Mouse (Mus musculus) midbrain, embryonic 11.5 days (tissue): ENCODE results near the gene Ndufv2. TPM values are rescaled to one million over a fixed set of nuclear protein-coding genes. Genes with fewer than 3 reads are reported as not detected.
A peak's percentile ranks its signal among the peaks of the same experiment; 100 is the strongest.

ENCODE experiments used
- ATAC-seq: fragments of 200-750 bp; cut with Nextera tagmentation; 2 replicates; pipeline ENCODE4 v1.8.0; 2017; ENCODE audit warnings: moderate TSS enrichment, moderate library complexity; ENCODE audit not compliant: low FRiP score
- DNase-seq: peaks from one replicate; pipeline ENCODE4 v3.0.0; 2015; ENCODE audit warnings: low spot score; ENCODE audit errors: missing footprints
- H3K27ac ChIP-seq: fragments of 300-500 bp; sonication (generic); 2 replicates; pipeline ENCODE4 v1.5.1; 2014; ENCODE audit warnings: low read depth, low read length
- H3K27me3 ChIP-seq: fragments of 300-500 bp; sonication (generic); 2 replicates; pipeline ENCODE4 v1.6.1; 2014; ENCODE audit warnings: mild to moderate bottlenecking, low read length, moderate library complexity, mixed read lengths; ENCODE audit not compliant: control insufficient read depth, insufficient read depth
- H3K36me3 ChIP-seq: fragments of 300-500 bp; sonication (generic); 2 replicates; pipeline ENCODE4 v1.6.1; 2014; ENCODE audit warnings: mild to moderate bottlenecking, low read length, moderate library complexity, mixed read lengths; ENCODE audit not compliant: control insufficient read depth, insufficient read depth
- H3K4me1 ChIP-seq: fragments of 300-500 bp; sonication (generic); 2 replicates; pipeline ENCODE4 v1.6.1; 2014; ENCODE audit warnings: low read length; ENCODE audit not compliant: control insufficient read depth, insufficient read depth
- H3K4me2 ChIP-seq: fragments of 300-500 bp; sonication (generic); 2 replicates; pipeline ENCODE4 v1.6.1; 2014; ENCODE audit warnings: mild to moderate bottlenecking, moderate library complexity
- H3K4me3 ChIP-seq: fragments of 300-500 bp; sonication (generic); 2 replicates; pipeline ENCODE4 v1.5.1; 2014; ENCODE audit warnings: low read depth, low read length
- H3K9ac ChIP-seq: fragments of 300-500 bp; sonication (generic); 2 replicates; pipeline ENCODE4 v1.6.1; 2014; ENCODE audit warnings: low read length
- H3K9me3 ChIP-seq: fragments of 300-500 bp; sonication (generic); 2 replicates; pipeline ENCODE4 v1.6.1; 2016; ENCODE audit warnings: low read length; ENCODE audit not compliant: control insufficient read depth
- WGBS: fragments of 180-500 bp; shearing (Covaris S2); extraction: QIAGEN DNeasy Blood & Tissue Kit; methylation state at CpG from one replicate; pipeline ENCODE4 v1.1.7; 2014; 5-methylcytosine and 5-hydroxymethylcytosine counted together
- polyA plus RNA-seq: library from polyadenylated mRNA; unstranded; fragments of >200 nt; fragmentation: Nextera tagmentation; extraction: Ambion mirVana; gene quantifications from 2 replicates; pipeline ENCODE4 v1.2.1, GENCODE M21; 2014

The Ndufv2 gene
- polyA plus RNA-seq, 1 experiment from 2014 or later: 347 TPM

DNA sequence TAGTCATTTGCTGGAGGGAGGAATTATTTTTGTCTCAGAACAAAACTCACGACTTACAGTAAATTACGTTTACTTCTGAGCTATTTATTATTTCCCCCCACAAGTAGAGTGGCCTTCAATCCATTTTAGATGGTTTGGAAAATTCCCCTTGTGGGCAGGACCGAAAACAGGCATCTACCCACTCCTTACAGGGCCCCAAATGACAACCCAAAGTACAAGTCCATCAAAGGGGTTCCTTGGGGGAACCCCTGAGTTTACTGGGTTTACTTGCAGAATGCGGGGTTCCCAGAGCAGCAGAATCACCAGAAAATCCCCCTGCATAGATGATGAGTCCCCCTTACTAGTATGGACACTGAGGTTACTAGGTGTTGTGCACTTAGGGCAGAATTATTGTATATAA lies 10.8 kb upstream of the Ndufv2 start:
- ATAC-seq (no peak), DNase-seq (no peak)
- peaks cover 6% of the 10 kb centered on the region; the same call in 1 of the 2 replicates for H3K4me1 ChIP-seq
- peak overlapping the region; percentile 54 for H3K4me2 ChIP-seq
- peaks cover 6% of the 10 kb centered on the region for H3K36me3 ChIP-seq
- H3K27ac ChIP-seq: no peak overlapping the region
- WGBS: 47% methylated on average over 4 of the region's 4 CpGs
- no peaks in the 10 kb centered on the region for H3K27me3 ChIP-seq
- no peaks in the 10 kb centered on the region for H3K9me3 ChIP-seq
- H3K4me3 ChIP-seq: peak overlapping the region; percentile 61
- H3K9ac ChIP-seq: peak overlapping the region; percentile 70

DNA sequence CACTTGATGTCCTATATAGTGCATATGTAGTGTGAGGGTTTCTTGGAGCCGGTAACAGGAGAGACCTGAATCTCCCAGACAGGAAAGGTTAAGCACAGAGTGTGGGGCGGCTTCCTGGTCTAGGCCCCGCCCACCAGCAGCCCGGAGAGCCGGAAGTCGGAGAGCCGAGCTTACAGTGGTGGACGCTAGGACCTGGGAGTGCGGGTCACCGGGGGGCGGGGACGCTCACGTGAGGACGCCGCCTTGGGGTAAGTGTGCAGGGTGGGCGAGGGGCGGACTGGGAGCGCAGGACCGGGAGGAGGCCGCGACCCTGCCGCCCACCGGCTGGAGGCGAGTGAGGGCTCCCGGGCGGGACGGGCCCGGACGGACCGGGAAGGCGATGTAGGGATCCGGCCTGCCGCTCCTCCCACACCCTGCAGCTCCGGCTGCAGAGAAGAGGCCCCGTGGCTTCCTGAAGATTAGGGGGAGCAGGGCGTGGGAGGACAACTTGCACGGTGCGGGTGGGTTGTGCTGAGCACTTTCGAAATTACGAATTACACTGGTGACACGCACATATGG lies 10.1 kb upstream of the Ndufv2 start, which contains the start of gene Washc1:
Gene Washc1, plus strand, starts transcription at position 144 of the 558 bp plus-strand sequence.
- H3K9ac ChIP-seq: peak within 1 kb of the TSS; percentile 70
- H3K4me2 ChIP-seq: peak within 1 kb of the TSS; percentile 54
- ATAC-seq: peak; percentile 98
- peak; percentile 99 for DNase-seq
- no peaks in the 10 kb centered on the region for H3K27me3 ChIP-seq
- H3K4me1 ChIP-seq: peaks cover 6% of the 10 kb centered on the region; the same call in 1 of the 2 replicates
- H3K27ac ChIP-seq: no peak within 1 kb of the TSS
- peak within 1 kb of the TSS; percentile 61 for H3K4me3 ChIP-seq
- H3K9me3 ChIP-seq: no peaks in the 10 kb centered on the region
- under 1% methylated on average over 40 of the region's 41 CpGs for WGBS
- H3K36me3 ChIP-seq: peaks cover 6% of the 10 kb centered on the region

DNA sequence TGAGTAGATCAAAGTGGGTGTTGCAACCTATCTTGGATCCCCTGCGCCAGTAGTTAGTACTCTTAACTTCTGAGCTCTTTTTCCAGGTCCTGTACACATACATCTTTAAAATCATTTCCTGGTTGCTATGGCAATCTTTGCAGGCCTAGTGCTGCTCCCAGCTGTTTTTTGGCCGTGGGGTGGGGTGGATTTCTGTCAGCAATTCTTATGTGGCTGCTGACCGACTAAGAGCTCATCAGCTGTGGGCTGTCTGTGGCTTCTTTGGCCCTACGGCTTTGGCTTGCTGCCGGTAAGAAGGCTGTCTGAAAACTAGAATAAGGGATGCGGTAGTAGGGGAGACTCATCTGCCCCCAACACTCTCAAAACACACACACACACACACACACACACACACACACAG lies 9.4 kb upstream of the Ndufv2 start:
- no peaks in the 10 kb centered on the region for H3K9me3 ChIP-seq
- H3K9ac ChIP-seq: peak overlapping the region; percentile 70; the same call in 1 of the 2 replicates
- peak overlapping the region; percentile 61; the same call in 1 of the 2 replicates for H3K4me3 ChIP-seq
- ATAC-seq (no peak), DNase-seq (no peak)
- H3K4me2 ChIP-seq: peak overlapping the region; percentile 54
- H3K27me3 ChIP-seq: no peaks in the 10 kb centered on the region
- peaks cover 6% of the 10 kb centered on the region; the same call in 1 of the 2 replicates for H3K4me1 ChIP-seq
- H3K36me3 ChIP-seq: no peaks in the 10 kb centered on the region; the same call in 1 of the 2 replicates
- 57% methylated on average over 6 of the region's 6 CpGs for whole genome bisulfite sequencing
- no peak overlapping the region for H3K27ac ChIP-seq

GRCm38 (mm10) chr17:66108198-66108597 lies 6.8 kb upstream of the Ndufv2 start:
- WGBS: 81% methylated on average over 4 of the region's 4 CpGs
- no peak for ATAC-seq
- Histone ChIP-seq H3K27me3 (no peaks in the 10 kb centered on the region), H3K4me2 (no peak overlapping the region), H3K27ac (no peak overlapping the region), H3K4me3 (no peak overlapping the region), H3K9ac (no peak overlapping the region), H3K4me1 (peaks cover 6% of the 10 kb centered on the region; the same call in 1 of the 2 replicates), H3K9me3 (no peaks in the 10 kb centered on the region), H3K36me3 (no peaks in the 10 kb centered on the region)
- no peak for DNase-seq

- peaks cover 5% of the 10 kb centered on the region; the same call in 1 of the 2 replicates for H3K4me1 ChIP-seq
- WGBS: 72% methylated on average over 8 of the region's 8 CpGs
- no peaks in the 10 kb centered on the region for H3K36me3 ChIP-seq
- DNase-seq: no peak
- no peaks in the 10 kb centered on the region for H3K27me3 ChIP-seq
- H3K9ac ChIP-seq: no peak overlapping the region
- no peak overlapping the region for H3K27ac ChIP-seq
- no peak overlapping the region for H3K4me2 ChIP-seq
- ATAC-seq: no peak
- no peaks in the 10 kb centered on the region for H3K9me3 ChIP-seq
- no peak overlapping the region for H3K4me3 ChIP-seq
These were observed 6.1 kb upstream of the Ndufv2 start for GRCm38 (mm10) chr17:66107466-66107865.

DNA sequence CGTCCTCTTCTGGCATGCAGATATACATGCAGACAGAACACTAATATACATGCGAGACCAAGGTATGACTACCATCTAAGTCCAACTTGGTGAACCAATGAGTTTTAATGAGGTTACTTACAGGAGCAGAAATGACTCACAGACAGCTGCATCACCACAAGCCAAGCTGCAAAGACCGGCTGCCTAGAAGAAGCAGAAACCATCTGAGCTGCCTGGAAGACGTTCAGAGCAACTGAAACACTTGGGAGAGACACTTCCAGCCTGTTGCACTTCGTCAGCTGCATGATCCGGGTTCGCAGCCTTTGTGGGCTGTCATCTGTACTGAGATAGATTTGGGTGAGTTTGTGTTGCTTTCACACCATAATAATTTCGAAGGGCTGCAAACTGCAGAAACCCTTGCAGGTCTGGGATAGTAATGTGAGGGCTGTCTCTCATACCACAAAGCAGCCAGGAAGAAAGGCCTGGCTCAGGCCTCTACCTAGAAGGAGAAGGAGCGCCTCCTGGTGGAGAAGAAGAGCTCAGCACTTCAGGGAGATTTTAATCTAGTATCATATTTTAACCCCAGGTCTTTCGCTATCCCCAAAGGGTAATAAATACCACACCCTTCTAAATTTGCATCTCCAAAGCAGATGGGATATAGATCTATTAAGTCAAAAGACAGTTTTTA lies 5.4 kb upstream of the Ndufv2 start:
- H3K27me3 ChIP-seq: no peaks in the 10 kb centered on the region
- no peaks in the 10 kb centered on the region for H3K36me3 ChIP-seq
- ATAC-seq: no peak; the same call in 1 of the 2 replicates
- H3K9ac ChIP-seq: no peak overlapping the region
- no peaks in the 10 kb centered on the region for H3K9me3 ChIP-seq
- H3K27ac ChIP-seq: no peak overlapping the region
- 51% methylated on average over 10 of the region's 10 CpGs for WGBS
- no peak overlapping the region for H3K4me3 ChIP-seq
- H3K4me2 ChIP-seq: no peak overlapping the region
- no peaks in the 10 kb centered on the region for H3K4me1 ChIP-seq
- DNase-seq: peak; percentile 92

DNA sequence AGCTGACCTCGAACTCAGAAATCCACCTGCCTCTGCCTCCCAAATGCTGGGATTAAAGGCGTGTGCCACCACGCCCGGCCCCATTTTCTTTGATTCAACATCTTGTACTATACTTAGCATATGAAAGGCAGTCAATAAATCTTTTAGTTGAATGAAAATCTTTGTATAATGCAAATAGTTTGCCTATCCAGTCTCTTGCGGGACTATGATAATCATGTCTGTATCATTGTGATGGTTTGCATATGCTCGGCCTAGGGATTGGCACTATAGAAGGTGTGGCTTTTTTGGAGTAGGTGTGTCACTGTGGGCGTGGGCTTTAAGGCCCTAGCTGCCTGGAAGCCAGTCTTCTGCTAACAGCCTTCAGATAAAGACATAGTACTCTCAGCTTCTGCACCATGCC lies 2.7 kb upstream of the Ndufv2 start:
- Histone ChIP-seq H3K36me3 (no peaks in the 10 kb centered on the region), H3K27me3 (no peaks in the 10 kb centered on the region), H3K4me1 (peaks cover 7% of the 10 kb centered on the region; the same call in 1 of the 2 replicates), H3K27ac (no peak overlapping the region), H3K4me2 (no peak overlapping the region), H3K9me3 (no peaks in the 10 kb centered on the region), H3K9ac (no peak overlapping the region), H3K4me3 (no peak overlapping the region)
- WGBS: 86% methylated on average over 7 of the region's 7 CpGs
- DNase-seq: no peak
- no peak for ATAC-seq

DNA sequence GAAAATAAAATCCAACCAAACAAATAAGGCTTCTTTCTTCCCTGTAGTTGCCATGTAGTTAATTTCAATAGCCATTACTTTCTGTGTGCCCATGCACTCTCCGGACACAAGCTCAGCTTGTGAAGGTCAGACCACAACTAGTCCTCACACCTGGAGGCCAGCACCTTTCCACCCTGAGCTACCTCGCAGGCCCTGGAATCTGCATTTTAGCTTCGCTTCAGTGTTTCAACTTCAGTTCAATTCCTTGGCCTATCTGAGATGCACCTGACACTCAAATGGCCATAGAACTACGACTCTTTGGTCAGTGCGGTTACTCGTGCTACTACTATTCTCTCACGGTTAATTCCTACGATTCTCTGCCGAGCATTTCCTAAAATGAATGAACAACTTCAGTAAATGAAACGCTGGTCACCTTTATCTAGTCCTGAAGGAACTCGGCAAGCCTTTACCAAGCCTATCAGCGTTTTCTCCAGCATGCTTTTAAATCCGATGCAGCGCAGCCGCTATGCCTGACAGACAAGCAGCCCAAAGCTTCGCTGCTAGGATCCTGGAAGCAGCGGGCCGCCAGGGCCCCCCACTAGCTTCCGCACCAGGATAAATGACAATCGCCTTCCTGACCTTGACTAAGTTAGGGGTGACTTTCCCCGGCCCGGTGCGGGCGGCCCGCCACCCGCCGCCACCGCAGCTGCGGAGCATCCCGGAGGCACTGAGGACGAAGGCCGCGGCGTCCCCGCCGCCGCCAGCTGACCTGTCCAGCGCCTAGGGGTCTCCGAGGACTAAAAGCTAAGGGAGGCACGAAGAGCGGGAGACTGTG lies 586 bp downstream of the Ndufv2 start:
- no peaks in the 10 kb centered on the region for H3K36me3 ChIP-seq
- ATAC-seq: no peak
- H3K4me3 ChIP-seq: peak overlapping the region; percentile 91
- H3K4me1 ChIP-seq: peaks cover 7% of the 10 kb centered on the region; the same call in 1 of the 2 replicates
- H3K27me3 ChIP-seq: no peaks in the 10 kb centered on the region
- under 1% methylated on average over 41 of the region's 41 CpGs for WGBS
- peak; percentile 85 for DNase-seq
- no peaks in the 10 kb centered on the region for H3K9me3 ChIP-seq
- peak overlapping the region; percentile 89 for H3K4me2 ChIP-seq
- peak overlapping the region; percentile 97 for H3K9ac ChIP-seq
- H3K27ac ChIP-seq: peak overlapping the region; percentile 85
